Mouse (Mus musculus) midbrain, postnatal 0 days (tissue): ENCODE measurements around the gene Mgea5. TPM values are rescaled to one million over a fixed set of nuclear protein-coding genes. Genes with fewer than 3 reads are reported as not detected.

Experiments used
- ATAC-seq: fragments of 200-750 bp; cut with Nextera tagmentation; 2 replicates; pipeline ENCODE4 v1.8.0; 2017; ENCODE audit warnings: moderate number of reproducible peaks, mild to moderate bottlenecking, moderate TSS enrichment, moderate library complexity; ENCODE audit not compliant: low FRiP score
- DNase-seq: peaks from one replicate; pipeline ENCODE4 v3.0.0-alpha.2; 2015; ENCODE audit warnings: low spot score
- H3K27ac ChIP-seq: fragments of 300-500 bp; sonication (generic); 2 replicates; pipeline ENCODE4 v1.5.1; 2014; ENCODE audit warnings: low read depth, mild to moderate bottlenecking, low read length, mixed read lengths
- H3K27me3 ChIP-seq: fragments of 300-500 bp; sonication (generic); 2 replicates; pipeline ENCODE4 v1.6.1; 2014; ENCODE audit warnings: low read length, control low read depth, mixed read lengths; ENCODE audit not compliant: insufficient read depth
- H3K36me3 ChIP-seq: fragments of 300-500 bp; sonication (generic); 2 replicates; pipeline ENCODE4 v1.6.1; 2014; ENCODE audit warnings: low read length, control low read depth, mixed read lengths; ENCODE audit not compliant: insufficient read depth
- H3K4me1 ChIP-seq: fragments of 300-500 bp; sonication (generic); 2 replicates; pipeline ENCODE4 v1.6.1; 2014; ENCODE audit warnings: mild to moderate bottlenecking, control low read depth, antibody characterized with exemption, low read length, mixed read lengths; ENCODE audit not compliant: insufficient read depth
- H3K4me2 ChIP-seq: fragments of 300-500 bp; sonication (generic); 2 replicates; pipeline ENCODE4 v1.6.1; 2014; ENCODE audit warnings: low read depth, mild to moderate bottlenecking, low read length, mixed read lengths; ENCODE audit not compliant: poor library complexity, severe bottlenecking
- H3K4me3 ChIP-seq: fragments of 300-500 bp; sonication (generic); 2 replicates; pipeline ENCODE4 v1.5.1; 2014; ENCODE audit warnings: low read depth, mild to moderate bottlenecking, low read length, moderate library complexity
- H3K9ac ChIP-seq: fragments of 300-500 bp; sonication (generic); replicated peaks from 2 replicates; pipeline ENCODE4 v1.6.1; 2014; ENCODE audit warnings: mild to moderate bottlenecking, low read length, moderate library complexity, mixed read lengths; ENCODE audit not compliant: poor library complexity, severe bottlenecking
- H3K9me3 ChIP-seq: fragments of 300-500 bp; sonication (generic); 2 replicates; pipeline ENCODE4 v1.6.1; 2016; ENCODE audit warnings: low read length, control low read depth
- CTCF ChIP-seq: IDR thresholded peaks from 2 replicates; pipeline ENCODE4 v1.5.1; 2016; ENCODE audit warnings: antibody characterized with exemption, mild to moderate bottlenecking
- WGBS: fragments of 180-500 bp; shearing (Covaris S2); extraction: QIAGEN DNeasy Blood & Tissue Kit; methylation state at CpG from one replicate; pipeline ENCODE4 v1.1.7; 2014; 5-methylcytosine and 5-hydroxymethylcytosine counted together
- polyA plus RNA-seq: library from polyadenylated mRNA; unstranded; fragments of >200 nt; fragmentation: Nextera tagmentation; extraction: Ambion mirVana; gene quantifications from 2 replicates; pipeline ENCODE4 v1.2.1, GENCODE M21; 2015
- total RNA-seq: library from RNA; depleted of rRNA; stranded (reverse); fragments of >200 nt; gene quantifications from 2 replicates; pipeline ENCODE4 v1.2.3, GENCODE M21; 2014

The Mgea5 gene
- total and polyA plus RNA-seq, 2 experiments from 2014 or later = 78.2 to 145 TPM

- H3K27ac ChIP-seq = no peak overlapping the region
- no peak overlapping the region for H3K4me3 ChIP-seq
- no peaks in the 10 kb centered on the region for H3K27me3 ChIP-seq
- H3K4me1 ChIP-seq = no peaks in the 10 kb centered on the region
- TF ChIP-seq CTCF = no peak
- H3K36me3 ChIP-seq = no peaks in the 10 kb centered on the region
- H3K4me2 ChIP-seq = no peak overlapping the region
- WGBS = 84% methylated on average over 6 of the region's 6 CpGs
- H3K9ac ChIP-seq = no peak overlapping the region
- H3K9me3 ChIP-seq = no peaks in the 10 kb centered on the region
- DNase-seq (no peak), ATAC-seq (no peak)
Observed at GRCm38 (mm10) chr19:45794718-45795117, 11.1 kb upstream of the Mgea5 start.

- no peaks in the 10 kb centered on the region for H3K4me1 ChIP-seq
- DNase-seq (no peak), ATAC-seq (no peak)
- no peaks in the 10 kb centered on the region for H3K27me3 ChIP-seq
- no peak for TF ChIP-seq CTCF
- H3K4me2 ChIP-seq = no peak overlapping the region
- H3K4me3 ChIP-seq = no peak overlapping the region
- H3K9ac ChIP-seq = no peak overlapping the region
- 84% methylated on average over 6 of the region's 6 CpGs for WGBS
- no peaks in the 10 kb centered on the region for H3K9me3 ChIP-seq
- no peaks in the 10 kb centered on the region for H3K36me3 ChIP-seq
- no peak overlapping the region for H3K27ac ChIP-seq
Observed at GRCm38 (mm10) chr19:45792404-45792803, 8.8 kb upstream of the Mgea5 start.

- H3K4me2 ChIP-seq = no peak overlapping the region
- H3K27ac ChIP-seq = no peak overlapping the region
- DNase-seq (no peak), ATAC-seq (no peak)
- H3K4me1 ChIP-seq = no peaks in the 10 kb centered on the region
- no peak for TF ChIP-seq CTCF
- WGBS = 80% methylated on average over 11 of the region's 13 CpGs
- H3K9ac ChIP-seq = no peak overlapping the region
- H3K36me3 ChIP-seq = no peaks in the 10 kb centered on the region
- no peak overlapping the region for H3K4me3 ChIP-seq
- no peaks in the 10 kb centered on the region for H3K9me3 ChIP-seq
- no peaks in the 10 kb centered on the region for H3K27me3 ChIP-seq
Observed at GRCm38 (mm10) chr19:45789888-45790874, 6.5 kb upstream of the Mgea5 start.

GRCm38 (mm10) chr19:45789365-45789764, 5.7 kb upstream of the Mgea5 start:
- H3K9ac ChIP-seq = no peak overlapping the region
- no peaks in the 10 kb centered on the region for H3K4me1 ChIP-seq
- ATAC-seq = no peak
- H3K4me3 ChIP-seq = no peak overlapping the region
- no peaks in the 10 kb centered on the region for H3K36me3 ChIP-seq
- no peak overlapping the region for H3K4me2 ChIP-seq
- H3K27ac ChIP-seq = no peak overlapping the region
- DNase-seq = no peak
- TF ChIP-seq CTCF = no peak
- 80% methylated on average over 7 of the region's 7 CpGs for WGBS
- no peaks in the 10 kb centered on the region for H3K27me3 ChIP-seq
- no peaks in the 10 kb centered on the region for H3K9me3 ChIP-seq

GRCm38 (mm10) chr19:45788337-45788736, 4.7 kb upstream of the Mgea5 start:
- no peak overlapping the region for H3K9ac ChIP-seq
- H3K36me3 ChIP-seq = no peaks in the 10 kb centered on the region
- H3K4me1 ChIP-seq = no peaks in the 10 kb centered on the region
- no peak for ATAC-seq
- H3K9me3 ChIP-seq = no peaks in the 10 kb centered on the region
- 86% methylated on average over 4 of the region's 4 CpGs for WGBS
- no peak for DNase-seq
- no peak overlapping the region for H3K4me3 ChIP-seq
- no peaks in the 10 kb centered on the region for H3K27me3 ChIP-seq
- no peak for TF ChIP-seq CTCF
- H3K27ac ChIP-seq = no peak overlapping the region
- H3K4me2 ChIP-seq = no peak overlapping the region

- no peak overlapping the region for H3K9ac ChIP-seq
- TF ChIP-seq CTCF = no peak
- WGBS = 75% methylated on average over 3 of the region's 3 CpGs
- no peak overlapping the region for H3K4me2 ChIP-seq
- H3K4me1 ChIP-seq = no peaks in the 10 kb centered on the region
- H3K4me3 ChIP-seq = no peak overlapping the region
- DNase-seq (no peak), ATAC-seq (no peak)
- no peaks in the 10 kb centered on the region for H3K9me3 ChIP-seq
- no peaks in the 10 kb centered on the region for H3K36me3 ChIP-seq
- H3K27me3 ChIP-seq = no peaks in the 10 kb centered on the region
- no peak overlapping the region for H3K27ac ChIP-seq
Observed at GRCm38 (mm10) chr19:45787450-45787849, 3.8 kb upstream of the Mgea5 start.
